Mouse (Mus musculus) neural tube, embryonic 15.5 days (tissue): ENCODE measurements at regions not wholly inside any gene's neighbourhood (a gene's known extent, or its start where the extent isn't known, plus 50 kb on each side); places are given as distances from the start of the nearest gene placed in this dataset.

Experiments
- ATAC-seq: fragments of 200-750 bp; cut with Nextera tagmentation; 2 replicates; pipeline ENCODE4 v1.8.0; 2017; ENCODE audit warnings: mild to moderate bottlenecking, moderate TSS enrichment, moderate library complexity; ENCODE audit not compliant: low FRiP score
- H3K27ac ChIP-seq: fragments of 300-500 bp; sonication (generic); replicated peaks from 2 replicates; pipeline ENCODE4 v1.5.1; 2015; ENCODE audit warnings: mild to moderate bottlenecking, inconsistent platforms
- H3K27me3 ChIP-seq: fragments of 300-500 bp; sonication (generic); replicated peaks from 2 replicates; pipeline ENCODE4 v1.6.1; 2015; ENCODE audit warnings: inconsistent platforms
- H3K36me3 ChIP-seq: fragments of 300-500 bp; sonication (generic); 2 replicates; pipeline ENCODE4 v1.6.1; 2015; ENCODE audit warnings: inconsistent platforms
- H3K4me1 ChIP-seq: fragments of 300-500 bp; sonication (generic); 2 replicates; pipeline ENCODE4 v1.6.1; 2015; ENCODE audit warnings: inconsistent platforms
- H3K4me2 ChIP-seq: fragments of 300-500 bp; sonication (generic); 2 replicates; pipeline ENCODE4 v1.6.1; 2015; ENCODE audit warnings: inconsistent platforms, mild to moderate bottlenecking, moderate library complexity
- H3K4me3 ChIP-seq: fragments of 300-500 bp; sonication (generic); replicated peaks from 2 replicates; pipeline ENCODE4 v1.5.1; 2015; ENCODE audit warnings: mild to moderate bottlenecking, inconsistent platforms
- H3K9ac ChIP-seq: fragments of 300-500 bp; sonication (generic); replicated peaks from 2 replicates; pipeline ENCODE4 v1.6.1; 2015; ENCODE audit warnings: mild to moderate bottlenecking, inconsistent platforms
- H3K9me3 ChIP-seq: fragments of 300-500 bp; sonication (generic); replicated peaks from 2 replicates; pipeline ENCODE4 v1.6.1; 2016; ENCODE audit warnings: inconsistent platforms
- WGBS: fragments of 180-500 bp; shearing (Covaris S2); methylation state at CpG from one replicate; pipeline ENCODE4 v1.1.7; 2015; ENCODE audit warnings: mixed read lengths; 5-methylcytosine and 5-hydroxymethylcytosine counted together

DNA sequence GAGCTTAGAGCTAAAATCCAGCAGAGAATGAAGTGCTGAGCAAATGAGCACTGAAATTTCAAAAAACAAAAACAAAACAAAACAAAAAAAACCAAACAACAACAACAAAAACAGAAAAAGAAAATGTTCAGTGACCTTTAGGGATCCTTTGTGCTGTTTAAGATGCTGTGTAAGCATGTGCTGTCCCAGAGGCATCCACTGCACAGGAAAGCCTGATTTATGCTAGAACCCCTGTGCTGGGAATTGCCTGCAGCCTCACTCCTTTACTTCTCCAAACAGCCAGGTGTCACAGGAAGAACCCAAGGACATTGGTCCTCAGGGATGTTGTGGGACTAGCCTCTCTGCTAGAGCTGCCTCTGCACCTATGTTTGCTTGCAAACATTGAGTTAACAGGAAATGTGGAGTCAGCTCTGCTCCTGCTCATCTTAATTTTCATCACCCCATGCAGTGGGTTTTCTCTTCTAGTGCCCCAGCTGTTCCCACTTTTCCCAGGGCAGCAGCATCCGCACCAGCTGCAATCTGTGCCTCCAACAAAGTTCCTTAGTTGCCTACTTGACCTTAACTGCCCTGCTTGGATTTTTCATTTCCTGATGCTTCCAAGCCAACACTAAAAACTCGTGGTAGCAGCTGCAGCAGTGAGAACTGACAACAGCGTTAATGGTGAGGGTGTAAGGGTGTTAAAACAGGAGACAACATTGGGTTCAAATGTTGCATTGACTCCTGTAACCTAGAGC, 804.8 kb upstream of the Gm5150 start:
- no peaks in the 10 kb centered on the region for H3K27me3 ChIP-seq
- H3K9me3 ChIP-seq: no peaks in the 10 kb centered on the region
- no peak overlapping the region for H3K4me2 ChIP-seq
- H3K27ac ChIP-seq: peak overlapping the region; percentile 10; the same call in 1 of the 2 replicates
- ATAC-seq: peak; percentile 52; the same call in 1 of the 2 replicates
- WGBS: 29% methylated on average over 3 of the region's 3 CpGs
- H3K4me1 ChIP-seq: no peaks in the 10 kb centered on the region
- no peaks in the 10 kb centered on the region for H3K36me3 ChIP-seq
- no peak overlapping the region for H3K4me3 ChIP-seq
- no peak overlapping the region for H3K9ac ChIP-seq

DNA sequence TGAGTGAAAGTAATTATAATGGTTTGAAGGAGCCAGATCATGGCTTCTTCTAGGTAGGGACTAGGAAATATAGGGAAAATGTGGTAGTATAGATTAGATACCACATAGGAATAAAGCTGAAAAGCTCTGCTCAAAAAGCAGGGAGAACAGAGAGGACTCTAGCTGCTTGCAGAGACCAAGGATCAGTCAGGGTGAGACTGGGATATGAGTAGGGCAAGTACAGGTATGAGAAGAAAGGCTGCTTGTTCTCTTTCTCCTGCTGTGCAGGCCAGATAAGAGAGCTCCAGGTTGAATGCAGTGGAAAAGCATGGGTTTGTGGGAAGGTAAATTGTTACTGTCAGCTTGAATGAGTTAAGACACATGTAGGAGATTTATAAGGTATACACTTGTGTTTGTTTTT, 797.4 kb upstream of the Gm5150 start:
- no peaks in the 10 kb centered on the region for H3K27me3 ChIP-seq
- H3K4me2 ChIP-seq: no peak overlapping the region
- H3K27ac ChIP-seq: no peak overlapping the region
- H3K9ac ChIP-seq: no peak overlapping the region
- no peaks in the 10 kb centered on the region for H3K36me3 ChIP-seq
- H3K4me3 ChIP-seq: no peak overlapping the region
- no peak for ATAC-seq
- H3K9me3 ChIP-seq: no peaks in the 10 kb centered on the region
- no peaks in the 10 kb centered on the region for H3K4me1 ChIP-seq
